Mouse (Mus musculus) lung, adult 2 months (tissue): Measurements from ENCODE around the gene B3galt1.

ENCODE experiments used
- CTCF ChIP-seq: fragments of 200-500 bp; IDR thresholded peaks from 2 replicates; pipeline ENCODE4 v1.5.1; 2011; ENCODE audit warnings: mild to moderate bottlenecking, low read length, control low read depth; ENCODE audit not compliant: insufficient read depth
- POLR2A ChIP-seq: fragments of 200-500 bp; IDR thresholded peaks from 2 replicates; pipeline ENCODE4 v1.6.1; 2011; ENCODE audit warnings: low read depth, mild to moderate bottlenecking, control low read depth, low read length, borderline replicate concordance; ENCODE audit errors: extremely low read depth

GRCm38 (mm10) chr2:68159751-68160150 lies 594.1 kb downstream of the B3galt1 start:
- TF ChIP-seq CTCF, result no peak
- no peak for TF ChIP-seq POLR2A
